Mouse (Mus musculus) R1 (cell line): ENCODE results near the gene Anks1b.

Experiments used
- DNase-seq: peaks from one replicate; pipeline ENCODE4 v3.0.0-alpha.2; 2018; ENCODE audit warnings: low read depth, low spot score

Anks1b gene

GRCm38 (mm10) chr10:90808616-90809310, 935.5 kb downstream of the Anks1b start:
- no peak for DNase-seq

DNA sequence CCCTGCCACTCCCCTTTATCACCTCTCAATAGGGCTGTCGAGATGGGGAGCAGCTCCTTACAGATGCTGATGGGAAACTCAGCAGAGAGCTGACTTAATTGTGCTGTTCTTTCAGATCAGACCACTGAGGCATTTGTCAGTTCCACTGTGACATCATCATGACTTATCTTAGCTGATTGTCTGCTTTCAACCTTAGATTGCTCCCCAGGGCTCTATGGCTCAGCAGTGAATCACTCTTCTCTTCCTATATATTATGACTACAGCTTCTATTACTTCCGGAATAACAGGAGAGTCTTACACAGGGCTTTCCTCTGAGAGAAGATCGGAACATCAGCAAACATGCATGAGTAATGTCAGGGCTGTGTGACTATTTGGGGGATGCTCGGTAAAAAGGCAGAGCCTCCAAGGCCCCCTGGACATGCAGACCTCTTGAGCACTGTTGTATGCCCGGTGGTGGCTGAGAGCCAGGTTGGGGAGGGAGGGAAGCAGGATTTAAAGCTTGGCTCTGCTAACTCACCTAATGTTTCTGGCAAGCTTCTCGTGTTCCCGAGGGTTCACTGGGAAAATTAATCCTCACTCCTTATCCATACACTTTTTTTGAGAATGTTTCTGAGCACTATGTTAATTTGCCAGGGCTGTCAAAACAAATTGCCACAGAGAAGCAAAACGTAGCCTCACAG, 936.7 kb downstream of the Anks1b start:
- peak; percentile 72 for DNase-seq

GRCm38 (mm10) chr10:90811446-90811845, 938.1 kb downstream of the Anks1b start:
- DNase-seq = no peak

- no peak for DNase-seq
Observed at GRCm38 (mm10) chr10:90813326-90813725, 940.0 kb downstream of the Anks1b start.

DNA sequence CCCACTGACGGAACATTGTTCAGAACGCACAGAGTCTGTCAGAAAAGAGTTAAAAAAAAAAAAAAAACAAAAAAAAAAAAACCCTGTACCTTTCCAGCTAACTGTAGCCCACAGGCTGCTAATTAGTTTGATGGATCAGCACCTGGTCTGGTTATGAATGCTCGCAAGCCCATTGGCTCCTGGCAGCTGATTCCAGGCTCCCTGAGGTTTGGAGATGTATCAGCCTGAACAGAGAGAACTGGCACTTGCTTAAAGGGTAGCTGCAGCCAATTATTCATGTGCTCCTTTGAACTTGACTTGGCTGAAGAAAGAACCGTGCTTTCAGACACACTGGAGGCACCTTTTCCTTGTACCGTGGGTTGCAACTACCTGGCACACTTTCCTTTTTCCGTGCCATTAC, 941.1 kb downstream of the Anks1b start:
- no peak for DNase-seq

- DNase-seq = no peak
Observed at GRCm38 (mm10) chr10:90818246-90818937, 945.1 kb downstream of the Anks1b start.

DNA sequence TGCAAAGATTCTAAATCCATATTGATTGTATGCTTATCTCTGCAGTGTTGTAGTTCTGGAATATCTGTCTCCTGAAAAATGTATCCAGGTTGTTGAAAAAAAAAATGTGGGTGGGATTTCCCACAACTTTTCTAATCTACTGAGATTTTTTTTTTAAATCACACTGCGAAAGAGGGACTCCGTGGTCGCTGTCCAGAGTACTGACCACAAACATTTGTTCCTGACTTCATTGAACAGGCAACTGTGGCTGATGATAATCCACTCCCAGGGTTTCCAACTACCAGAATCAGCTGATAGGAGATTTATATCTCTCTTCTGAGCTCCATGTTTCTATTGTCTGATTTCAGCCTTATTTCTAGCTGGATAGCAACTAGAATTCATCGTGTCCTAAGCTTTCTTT, 950.1 kb downstream of the Anks1b start:
- peak; percentile 40 for DNase-seq

- no peak for DNase-seq
Observed at GRCm38 (mm10) chr10:90824692-90825091, 951.4 kb downstream of the Anks1b start.

GRCm38 (mm10) chr10:90826939-90827338, 953.6 kb downstream of the Anks1b start:
- peak; percentile 61 for DNase-seq

- DNase-seq = peak; percentile 63
Observed at GRCm38 (mm10) chr10:90828581-90829393, 955.5 kb downstream of the Anks1b start.

- DNase-seq = peak; percentile 57
Observed at GRCm38 (mm10) chr10:90829394-90830267, 956.3 kb downstream of the Anks1b start.

- no peak for DNase-seq
Observed at GRCm38 (mm10) chr10:90830268-90830585, 956.9 kb downstream of the Anks1b start.

DNA sequence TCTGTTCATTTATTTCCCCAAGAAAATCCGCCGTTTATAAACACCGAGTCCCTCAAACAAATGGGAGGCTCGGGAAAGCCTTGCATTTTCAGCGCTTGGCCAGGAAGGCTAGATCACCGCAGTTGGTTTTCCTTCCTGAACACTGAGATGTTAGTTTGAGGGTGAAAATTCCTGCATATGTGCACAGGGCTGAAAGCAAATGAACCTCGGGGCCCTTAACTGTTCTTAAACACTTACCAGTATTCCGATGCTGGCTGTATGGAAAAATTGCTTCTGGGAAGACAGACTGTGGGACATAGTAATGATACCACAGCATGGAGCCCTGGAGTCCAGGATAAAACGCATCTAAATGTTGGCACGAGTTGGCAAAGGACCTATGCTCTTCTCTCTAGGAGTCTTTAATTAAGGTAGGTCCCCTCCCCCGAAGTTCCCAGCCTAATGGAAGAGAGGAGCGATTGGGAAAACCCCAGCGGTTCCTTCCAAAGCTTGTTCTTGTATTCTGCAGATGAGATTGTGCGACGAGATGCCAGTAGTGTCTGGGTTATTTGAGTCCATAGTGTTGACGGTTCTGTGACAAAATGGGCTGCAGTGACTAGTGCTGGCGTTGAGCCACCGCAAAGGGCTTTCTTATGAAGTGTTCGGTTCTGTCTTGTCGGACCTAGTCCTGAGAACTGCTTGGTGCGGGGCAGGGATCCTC, 957.4 kb downstream of the Anks1b start:
- peak; percentile 13 for DNase-seq

DNA sequence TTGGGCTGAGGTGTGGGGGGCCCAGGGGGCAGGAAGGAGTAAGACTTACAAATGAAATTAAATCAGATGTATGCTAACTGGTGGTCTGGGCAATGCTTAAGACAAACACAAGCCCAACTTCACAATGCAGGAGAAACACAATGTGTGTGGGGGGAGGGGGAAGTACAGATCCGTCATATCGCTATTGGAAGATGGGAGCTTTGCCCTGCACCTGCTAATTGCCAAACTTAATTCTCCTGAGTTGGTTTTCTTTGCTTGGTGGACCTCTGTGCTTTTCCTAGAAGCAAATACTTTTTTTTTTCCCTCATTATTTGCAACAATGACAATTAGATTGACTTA, 957.9 kb downstream of the Anks1b start:
- DNase-seq = no peak

DNA sequence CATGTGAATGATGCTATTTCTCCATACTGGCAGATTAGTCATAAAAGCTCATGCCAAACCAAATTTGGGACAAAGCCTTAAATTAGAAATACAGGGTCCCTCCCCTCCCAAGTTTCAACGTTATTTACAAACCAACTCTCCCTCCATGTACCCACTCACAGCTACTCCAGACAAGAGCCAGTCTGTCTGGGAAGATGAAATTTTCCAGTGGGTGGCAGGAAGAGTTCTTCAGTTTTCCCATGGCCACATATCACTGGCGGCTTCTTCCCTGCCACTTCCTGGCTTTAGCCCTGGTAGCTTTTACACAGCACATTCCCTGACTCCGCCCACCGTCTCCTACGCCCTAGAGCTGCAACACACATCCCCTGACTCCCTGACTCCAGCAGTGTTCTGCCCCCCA, 961.0 kb downstream of the Anks1b start:
- DNase-seq = peak; percentile 12

GRCm38 (mm10) chr10:90835195-90835594, 961.9 kb downstream of the Anks1b start:
- no peak for DNase-seq

DNA sequence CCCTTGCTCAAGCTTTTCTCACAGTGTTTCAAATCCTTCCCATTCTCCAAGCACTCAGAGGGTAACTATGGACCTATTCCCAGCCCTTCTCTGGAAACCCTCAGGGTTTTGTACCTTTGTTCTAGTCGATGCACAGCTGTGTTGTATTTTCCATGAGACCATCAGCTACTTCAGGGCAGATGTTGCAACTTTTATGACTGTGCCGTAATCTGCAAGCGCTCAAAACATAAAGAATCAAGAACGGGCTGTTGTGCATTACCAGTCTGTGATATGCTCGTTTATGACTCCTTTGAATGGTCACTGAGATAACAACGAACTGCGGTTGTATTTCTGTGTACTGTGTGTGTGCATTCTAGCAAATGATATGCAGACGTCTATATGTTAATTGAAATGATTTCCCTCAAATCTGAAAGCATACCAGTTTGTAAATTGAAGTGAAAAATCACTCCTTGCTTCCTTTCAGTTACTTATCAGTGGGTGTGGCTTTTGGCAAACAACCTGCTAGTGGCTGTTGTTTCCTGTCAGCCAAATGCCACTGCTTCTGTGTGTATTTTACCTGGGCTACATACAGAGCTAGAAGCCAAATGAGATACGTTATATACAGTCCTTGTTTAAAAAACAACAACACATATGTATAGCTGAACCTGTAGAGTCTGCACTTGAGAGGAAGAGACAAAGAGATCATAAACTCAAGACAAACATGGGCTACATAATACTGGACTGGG, 966.5 kb downstream of the Anks1b start:
- no peak for DNase-seq

GRCm38 (mm10) chr10:90842398-90842797, 969.1 kb downstream of the Anks1b start:
- no peak for DNase-seq

DNA sequence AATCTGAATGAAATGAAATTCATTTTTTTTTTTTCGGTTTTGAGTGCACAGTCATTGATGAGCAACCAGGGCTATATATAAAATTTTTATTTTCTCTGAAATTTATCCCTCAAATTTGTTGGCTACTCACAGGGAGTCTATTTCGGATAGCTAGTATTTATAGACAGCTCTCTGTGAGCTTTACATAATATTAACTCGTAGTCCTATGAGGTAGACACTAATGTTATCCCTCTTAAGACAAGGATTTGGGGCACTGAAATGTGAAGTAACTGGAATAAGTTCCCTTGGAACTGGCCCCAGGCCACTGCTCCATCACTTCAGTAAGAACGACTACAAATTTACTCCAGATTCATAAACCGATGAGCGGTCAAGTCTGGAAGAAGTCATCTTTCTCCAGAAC, 977.8 kb downstream of the Anks1b start:
- no peak for DNase-seq

GRCm38 (mm10) chr10:90851999-90852398, 978.7 kb downstream of the Anks1b start:
- DNase-seq = no peak
